Mouse (Mus musculus) C2C12 (cell line): ENCODE measurements around the gene Nxph4. TPM values are rescaled to one million over a fixed set of nuclear protein-coding genes. Genes with fewer than 3 reads are reported as not detected.

ENCODE experiments used
- H3K27me3 ChIP-seq: one replicate; pipeline ENCODE4 v1.6.1; 2011; ENCODE audit not compliant: control insufficient read depth, insufficient read depth, insufficient read length
- H3K36me3 ChIP-seq: one replicate; pipeline ENCODE4 v1.6.1; 2011; ENCODE audit not compliant: control insufficient read depth, insufficient read depth
- H3K4me3 ChIP-seq: one replicate; pipeline ENCODE4 v1.5.1; 2011; ENCODE audit warnings: mild to moderate bottlenecking, control low read depth; ENCODE audit not compliant: poor library complexity, insufficient read depth, severe bottlenecking
- H3K79me2 ChIP-seq: one replicate; pipeline ENCODE4 v1.6.1; 2011; ENCODE audit not compliant: control insufficient read depth, insufficient read depth
- H3K79me3 ChIP-seq: one replicate; pipeline ENCODE4 v1.6.1; 2011; ENCODE audit warnings: low read depth, control low read depth
- H3ac ChIP-seq: one replicate; pipeline ENCODE3; 2011; ENCODE audit warnings: low read depth; ENCODE audit not compliant: control insufficient read depth, insufficient read length
- CEBPB ChIP-seq: IDR thresholded peaks from one replicate; pipeline ENCODE4 v1.6.1; 2011; ENCODE audit warnings: low read depth, mild to moderate bottlenecking, control low read depth, moderate library complexity
- CTCF ChIP-seq: IDR thresholded peaks from one replicate; pipeline ENCODE4 v1.5.1; 2011; ENCODE audit not compliant: control insufficient read depth, insufficient read depth, insufficient read length
- FOSL1 ChIP-seq: IDR thresholded peaks from one replicate; pipeline ENCODE4 v1.8.0; 2011; ENCODE audit warnings: mild to moderate bottlenecking, low read length; ENCODE audit not compliant: poor library complexity, insufficient read depth, severe bottlenecking
- MAX ChIP-seq: IDR thresholded peaks from one replicate; pipeline ENCODE4 v1.6.1; 2011; ENCODE audit warnings: mild to moderate bottlenecking, control low read depth
- MYOD1 ChIP-seq: IDR thresholded peaks from one replicate; pipeline ENCODE4 v1.6.1; 2011; ENCODE audit warnings: low read depth; ENCODE audit not compliant: control insufficient read depth, insufficient read length
- MYOG ChIP-seq: IDR thresholded peaks from one replicate; pipeline ENCODE4 v1.6.1; 2011; ENCODE audit not compliant: control insufficient read depth, insufficient read length; ENCODE audit errors: extremely low read depth
- USF1 ChIP-seq: IDR thresholded peaks from one replicate; pipeline ENCODE4 v1.6.1; 2011; ENCODE audit warnings: low read depth, mild to moderate bottlenecking, control low read depth, moderate library complexity
- polyA plus RNA-seq: library from polyadenylated mRNA; unstranded; fragments of >200 nt; fragmentation: generic; extraction: Trizol; gene quantifications from one replicate; pipeline ENCODE4 v1.2.1, GENCODE M21; 2012; ENCODE audit warnings: missing spikeins

Nxph4 gene
- polyA plus RNA-seq, 1 experiment = 1.2 TPM

DNA sequence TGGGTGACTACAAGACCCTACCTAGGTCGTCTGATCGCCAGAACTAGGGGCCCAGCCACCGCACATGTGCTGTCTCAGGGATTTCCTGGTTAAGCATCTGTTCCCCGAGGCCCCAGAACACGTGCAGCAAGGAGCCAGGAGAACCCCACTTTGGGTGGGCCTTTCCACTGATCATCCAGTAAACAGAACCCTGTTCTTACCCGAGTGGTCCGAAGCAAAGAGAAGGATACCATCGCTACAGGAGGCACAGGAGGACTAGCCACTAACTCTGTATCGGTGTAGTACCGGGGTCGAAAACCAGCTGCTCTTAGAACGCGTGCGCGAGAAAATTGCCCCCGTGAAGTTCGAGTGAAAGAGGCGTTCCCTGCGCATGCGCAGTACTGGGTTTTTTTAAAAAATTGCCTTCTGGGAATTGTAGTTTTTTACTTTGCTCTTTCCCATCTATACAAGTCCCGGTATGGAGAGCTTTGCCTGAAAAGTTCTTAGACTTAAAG is 12.2 kb downstream of the Nxph4 start, which contains the start of gene Shmt2:
Shmt2 (minus strand) TSS at position 357 of the 494 bp plus-strand sequence.
- TF ChIP-seq MYOG = no peak
- no peak for TF ChIP-seq CTCF
- peak; percentile 8 for TF ChIP-seq USF1
- peak; percentile 81 for TF ChIP-seq MAX
- no peak for TF ChIP-seq MYOD1
- TF ChIP-seq FOSL1 = no peak
- TF ChIP-seq CEBPB = no peak
- Histone ChIP-seq H3K79me2 (peaks cover 32% of the 10 kb centered on the region), H3K79me3 (peaks cover 23% of the 10 kb centered on the region), H3K36me3 (peaks cover 35% of the 10 kb centered on the region), H3ac (peak within 1 kb of the TSS; percentile 68), H3K4me3 (peak within 1 kb of the TSS; percentile 95), H3K27me3 (peaks cover 19% of the 10 kb centered on the region)

GRCm38 (mm10) chr10:127521611-127522080 is 12.7 kb downstream of the Nxph4 start:
- H3K27me3 ChIP-seq = peaks cover 19% of the 10 kb centered on the region
- no peak for TF ChIP-seq FOSL1
- peak; percentile 87 for TF ChIP-seq CEBPB

GRCm38 (mm10) chr10:127520714-127521357 is 13.5 kb downstream of the Nxph4 start:
- peaks cover 23% of the 10 kb centered on the region for H3K79me3 ChIP-seq
- H3K79me2 ChIP-seq = peaks cover 32% of the 10 kb centered on the region
- peak overlapping the region; percentile 95 for H3K4me3 ChIP-seq
- peaks cover 39% of the 10 kb centered on the region for H3K36me3 ChIP-seq
- TF ChIP-seq FOSL1 (no peak), CTCF (no peak), CEBPB (no peak), MYOD1 (no peak), MYOG (no peak), USF1 (no peak), MAX (no peak)
- peak overlapping the region; percentile 68 for H3ac ChIP-seq
- peaks cover 12% of the 10 kb centered on the region for H3K27me3 ChIP-seq

More at GRCm38 (mm10) chr10:127521611-127522080, 12.7 kb downstream of the Nxph4 start:
- H3K4me3 ChIP-seq = peak overlapping the region; percentile 95
- H3K36me3 ChIP-seq = peaks cover 39% of the 10 kb centered on the region
- H3ac ChIP-seq = peak overlapping the region; percentile 68
- peaks cover 32% of the 10 kb centered on the region for H3K79me2 ChIP-seq
- H3K79me3 ChIP-seq = peaks cover 23% of the 10 kb centered on the region

DNA sequence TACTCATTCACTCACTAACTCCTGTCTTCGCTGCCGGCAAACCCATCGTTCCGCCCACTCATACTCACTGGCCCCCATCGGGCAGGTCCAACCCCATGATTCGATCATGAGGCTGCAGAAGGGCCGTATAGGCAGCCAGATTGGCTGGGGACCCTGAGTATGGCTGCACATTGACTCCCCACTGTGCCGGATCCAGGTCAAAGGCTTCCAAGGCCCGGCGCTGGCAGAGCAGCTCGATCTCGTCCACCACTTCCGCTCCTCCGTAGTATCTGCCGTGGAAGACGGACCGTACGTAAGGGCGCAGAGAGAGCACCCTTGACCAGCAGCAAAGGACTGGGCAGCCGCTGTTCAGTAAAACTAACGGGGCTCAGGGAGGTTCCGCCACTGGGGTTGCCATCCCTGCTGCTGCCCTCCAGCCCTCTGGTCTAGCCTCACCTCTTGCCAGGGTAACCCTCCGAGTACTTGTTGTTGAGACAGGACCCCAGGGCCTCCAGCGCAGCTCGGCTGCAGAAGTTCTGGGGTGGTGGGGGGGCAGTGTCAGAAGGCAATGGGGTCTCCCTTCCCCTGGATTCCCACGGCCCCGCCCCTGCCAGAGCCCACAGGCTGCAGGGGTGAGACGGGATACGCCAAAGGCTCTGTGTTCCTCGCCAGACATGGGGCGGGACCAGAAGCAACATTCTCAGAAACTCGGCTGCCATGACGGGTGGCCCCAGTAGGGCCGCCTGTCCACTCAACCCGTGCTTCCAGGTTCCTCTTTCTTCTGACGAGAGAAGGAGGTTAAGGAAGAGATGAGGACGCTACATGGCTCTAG is 14.3 kb downstream of the Nxph4 start:
- peaks cover 23% of the 10 kb centered on the region for H3K79me3 ChIP-seq
- H3ac ChIP-seq = no peak overlapping the region
- H3K79me2 ChIP-seq = peaks cover 32% of the 10 kb centered on the region
- peaks cover 39% of the 10 kb centered on the region for H3K36me3 ChIP-seq
- H3K4me3 ChIP-seq = no peak overlapping the region
- TF ChIP-seq CTCF (no peak), CEBPB (no peak), MYOG (no peak), MYOD1 (no peak)
- peaks cover 5% of the 10 kb centered on the region for H3K27me3 ChIP-seq

- H3K4me3 ChIP-seq = no peak overlapping the region
- TF ChIP-seq MYOG (no peak), MYOD1 (no peak), MAX (no peak), USF1 (no peak)
- peaks cover 32% of the 10 kb centered on the region for H3K79me2 ChIP-seq
- H3K27me3 ChIP-seq = no peaks in the 10 kb centered on the region
- peaks cover 39% of the 10 kb centered on the region for H3K36me3 ChIP-seq
- no peak overlapping the region for H3ac ChIP-seq
- H3K79me3 ChIP-seq = peaks cover 23% of the 10 kb centered on the region
Measured at GRCm38 (mm10) chr10:127519041-127519701, 15.2 kb downstream of the Nxph4 start.
